Mouse (Mus musculus) hindbrain, postnatal 0 days (tissue): ENCODE results near the gene Zfp710. TPM values are rescaled to one million over a fixed set of nuclear protein-coding genes. Genes with fewer than 3 reads are reported as not detected.

Experiments used
- ATAC-seq: fragments of 200-750 bp; cut with Nextera tagmentation; 2 replicates; pipeline ENCODE4 v1.8.0; 2017; ENCODE audit warnings: mild to moderate bottlenecking, moderate TSS enrichment, moderate library complexity
- DNase-seq: peaks from one replicate; pipeline ENCODE4 v3.0.0-alpha.2; 2015; ENCODE audit warnings: low spot score
- H3K27ac ChIP-seq: fragments of 300-500 bp; sonication (generic); 2 replicates; pipeline ENCODE4 v1.5.1; 2014; ENCODE audit warnings: mild to moderate bottlenecking
- H3K27me3 ChIP-seq: fragments of 300-500 bp; sonication (generic); 2 replicates; pipeline ENCODE4 v1.6.1; 2014; ENCODE audit warnings: low read length, mixed read lengths; ENCODE audit not compliant: insufficient read depth
- H3K36me3 ChIP-seq: fragments of 300-500 bp; sonication (generic); 2 replicates; pipeline ENCODE4 v1.6.1; 2014; ENCODE audit warnings: low read length, mixed read lengths; ENCODE audit not compliant: insufficient read depth
- H3K4me1 ChIP-seq: fragments of 300-500 bp; sonication (generic); 2 replicates; pipeline ENCODE4 v1.6.1; 2014; ENCODE audit warnings: antibody characterized with exemption, low read length, mixed read lengths; ENCODE audit not compliant: insufficient read depth
- H3K4me2 ChIP-seq: fragments of 300-500 bp; sonication (generic); 2 replicates; pipeline ENCODE4 v1.6.1; 2014; ENCODE audit warnings: low read depth, mild to moderate bottlenecking, low read length, moderate library complexity, mixed read lengths
- H3K4me3 ChIP-seq: fragments of 300-500 bp; sonication (generic); 2 replicates; pipeline ENCODE4 v1.5.1; 2014; ENCODE audit warnings: low read length
- H3K9ac ChIP-seq: fragments of 300-500 bp; sonication (generic); replicated peaks from 2 replicates; pipeline ENCODE4 v1.6.1; 2014; ENCODE audit warnings: mild to moderate bottlenecking, low read length, moderate library complexity, mixed read lengths
- H3K9me3 ChIP-seq: fragments of 300-500 bp; sonication (generic); 2 replicates; pipeline ENCODE4 v1.6.1; 2016; ENCODE audit warnings: low read length, mixed read lengths
- CTCF ChIP-seq: IDR thresholded peaks from 2 replicates; pipeline ENCODE4 v1.5.1; 2016; ENCODE audit warnings: antibody characterized with exemption, control low read depth, low read depth
- WGBS: fragments of 180-500 bp; shearing (Covaris S2); extraction: QIAGEN DNeasy Blood & Tissue Kit; methylation state at CpG from one replicate; pipeline ENCODE4 v1.1.7; 2014; 5-methylcytosine and 5-hydroxymethylcytosine counted together
- polyA plus RNA-seq: library from polyadenylated mRNA; unstranded; fragments of >200 nt; fragmentation: Nextera tagmentation; extraction: Ambion mirVana; gene quantifications from 2 replicates; pipeline ENCODE4 v1.2.1, GENCODE M21; 2015
- total RNA-seq: library from RNA; depleted of rRNA; stranded (reverse); fragments of >200 nt; gene quantifications from 2 replicates; pipeline ENCODE4 v1.2.3, GENCODE M21; 2014

The Zfp710 gene
- total and polyA plus RNA-seq, 2 experiments from 2014 or later: 10.3 to 25.8 TPM

- no peak overlapping the region for H3K4me3 ChIP-seq
- TF ChIP-seq CTCF: no peak
- WGBS: 67% methylated on average over 17 of the region's 17 CpGs
- no peak overlapping the region for H3K4me2 ChIP-seq
- H3K9ac ChIP-seq: no peak overlapping the region
- peaks cover 16% of the 10 kb centered on the region for H3K4me1 ChIP-seq
- DNase-seq: no peak
- H3K36me3 ChIP-seq: no peaks in the 10 kb centered on the region
- no peaks in the 10 kb centered on the region for H3K9me3 ChIP-seq
- 0 out of 2 replicates have a peak, but pooled peaks have one; percentile 39 for ATAC-seq
- H3K27ac ChIP-seq: no peak overlapping the region
- H3K27me3 ChIP-seq: no peaks in the 10 kb centered on the region
These were observed 37.6 kb downstream of the Zfp710 start for GRCm38 (mm10) chr7:80062083-80062826.

- ATAC-seq (no peak), DNase-seq (no peak)
- no peaks in the 10 kb centered on the region for H3K36me3 ChIP-seq
- no peaks in the 10 kb centered on the region for H3K9me3 ChIP-seq
- H3K27ac ChIP-seq: no peak overlapping the region
- H3K27me3 ChIP-seq: no peaks in the 10 kb centered on the region
- WGBS: 59% methylated on average over 5 of the region's 5 CpGs
- H3K4me3 ChIP-seq: no peak overlapping the region
- TF ChIP-seq CTCF: no peak
- no peak overlapping the region for H3K9ac ChIP-seq
- H3K4me2 ChIP-seq: no peak overlapping the region
- peaks cover 6% of the 10 kb centered on the region for H3K4me1 ChIP-seq
These were observed 38.6 kb downstream of the Zfp710 start for GRCm38 (mm10) chr7:80063244-80063643.

DNA sequence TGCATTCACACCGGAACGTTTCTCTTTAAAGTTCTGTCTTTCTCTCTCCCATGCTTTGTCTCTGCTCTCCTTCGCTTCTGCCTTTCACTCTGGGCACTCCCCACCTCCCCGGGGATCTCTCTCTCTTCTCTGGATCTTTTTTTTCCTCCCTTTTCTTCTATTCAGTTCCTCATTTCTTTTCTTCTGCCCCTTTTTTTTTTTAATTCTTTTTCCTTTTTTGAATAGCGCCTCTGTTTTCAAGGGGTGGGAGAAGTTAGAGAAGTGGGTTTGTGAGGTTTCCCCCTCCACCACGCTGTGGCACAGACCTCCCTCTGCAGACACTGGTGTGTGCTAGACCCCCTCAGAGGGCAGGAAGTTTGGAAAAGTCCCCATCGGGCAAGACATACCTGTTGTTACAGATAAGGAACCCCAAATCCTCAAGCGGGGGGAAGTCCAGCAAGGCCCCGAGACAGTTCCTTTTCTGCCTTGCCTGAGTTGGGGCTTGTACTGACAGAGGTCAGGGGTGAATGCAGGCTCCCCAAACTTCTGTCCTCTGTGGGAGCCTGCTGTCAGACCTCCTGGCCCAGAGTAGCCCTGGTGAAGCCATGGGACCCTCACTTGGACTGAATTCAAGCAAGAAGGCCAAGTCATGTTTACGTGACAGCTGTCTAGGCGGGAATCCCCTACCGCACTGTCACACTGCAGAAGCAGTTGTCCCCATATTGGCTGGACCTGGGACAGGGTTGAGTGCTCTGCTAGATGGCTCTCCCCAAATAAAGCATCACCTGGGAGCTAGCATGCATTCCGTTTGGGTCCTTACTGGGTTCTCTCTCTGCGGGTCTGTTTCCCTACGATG, 39.5 kb downstream of the Zfp710 start:
- no peak for DNase-seq
- WGBS: 41% methylated on average over 15 of the region's 15 CpGs
- Histone ChIP-seq H3K9ac (no peak overlapping the region), H3K27me3 (no peaks in the 10 kb centered on the region), H3K4me1 (peaks cover 5% of the 10 kb centered on the region), H3K4me2 (no peak overlapping the region), H3K27ac (no peak overlapping the region), H3K4me3 (no peak overlapping the region), H3K36me3 (no peaks in the 10 kb centered on the region), H3K9me3 (no peaks in the 10 kb centered on the region)
- no peak for ATAC-seq
- TF ChIP-seq CTCF: no peak

DNA sequence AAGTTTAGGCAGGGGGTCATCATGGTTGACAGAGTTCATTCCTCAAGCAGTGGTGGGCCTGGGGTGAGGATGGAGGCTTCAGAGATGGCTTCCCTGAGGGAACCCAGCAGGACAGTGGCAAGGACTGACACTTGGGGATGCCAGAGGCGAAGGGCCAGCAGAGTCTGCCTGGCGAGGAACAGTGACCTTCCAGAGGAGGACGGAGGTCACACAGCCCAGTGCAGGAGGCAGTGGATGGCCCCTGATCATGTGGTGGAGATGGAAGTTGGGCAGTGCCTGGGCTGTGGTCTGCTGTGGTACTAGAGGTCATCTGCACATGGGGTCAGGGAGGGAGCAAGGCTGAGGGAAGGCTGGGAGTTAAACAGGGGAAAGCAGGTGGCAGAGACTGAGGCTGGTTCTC, 40.6 kb downstream of the Zfp710 start:
- H3K4me1 ChIP-seq: peaks cover 14% of the 10 kb centered on the region
- H3K9ac ChIP-seq: no peak overlapping the region
- WGBS: 60% methylated on average over 3 of the region's 3 CpGs
- no peak overlapping the region for H3K4me3 ChIP-seq
- ATAC-seq (no peak), DNase-seq (no peak)
- H3K9me3 ChIP-seq: no peaks in the 10 kb centered on the region
- H3K36me3 ChIP-seq: no peaks in the 10 kb centered on the region
- no peak overlapping the region for H3K4me2 ChIP-seq
- no peaks in the 10 kb centered on the region for H3K27me3 ChIP-seq
- H3K27ac ChIP-seq: no peak overlapping the region
- TF ChIP-seq CTCF: no peak

GRCm38 (mm10) chr7:80066675-80067455, 42.3 kb downstream of the Zfp710 start:
- Histone ChIP-seq H3K4me1 (peaks cover 20% of the 10 kb centered on the region), H3K36me3 (no peaks in the 10 kb centered on the region), H3K9ac (no peak overlapping the region), H3K4me3 (no peak overlapping the region), H3K9me3 (no peaks in the 10 kb centered on the region), H3K27ac (no peak overlapping the region), H3K27me3 (no peaks in the 10 kb centered on the region), H3K4me2 (no peak overlapping the region)
- ATAC-seq: no peak
- DNase-seq: no peak
- TF ChIP-seq CTCF: no peak
- WGBS: 74% methylated on average over 13 of the region's 13 CpGs

GRCm38 (mm10) chr7:80068341-80068740, 43.7 kb downstream of the Zfp710 start:
- no peaks in the 10 kb centered on the region for H3K36me3 ChIP-seq
- no peak overlapping the region for H3K4me2 ChIP-seq
- H3K4me3 ChIP-seq: no peak overlapping the region
- no peak for TF ChIP-seq CTCF
- DNase-seq: no peak
- H3K4me1 ChIP-seq: peaks cover 31% of the 10 kb centered on the region
- no peak for ATAC-seq
- no peak overlapping the region for H3K9ac ChIP-seq
- H3K27me3 ChIP-seq: no peaks in the 10 kb centered on the region
- no peak overlapping the region for H3K27ac ChIP-seq
- 43% methylated on average over 5 of the region's 7 CpGs for WGBS
- no peaks in the 10 kb centered on the region for H3K9me3 ChIP-seq
